Mouse (Mus musculus): ENCODE measurements around the gene Adgrf3.

- no peak for TF ChIP-seq CTCF (conservative IDR thresholded peaks at IDR 0.05 in 1 of 2, IDR thresholded peaks at IDR 0.05 in 1 of 2; ENCODE audit: low read depth in 2 of 2, low read length in 2 of 2)
- no peak for TF ChIP-seq POLR2A (IDR thresholded peaks at IDR 0.05; ENCODE audit: low read depth, low read length)
- TF ChIP-seq MYC (IDR thresholded peaks at IDR 0.05; ENCODE audit: low read depth, low read length) = no peak
- no peak for TF ChIP-seq NELFE (IDR thresholded peaks at IDR 0.05; ENCODE audit: low read depth, low read length)
- TF ChIP-seq TBP (conservative IDR thresholded peaks at IDR 0.05; ENCODE audit: low read depth, low read length) = no peak
- TF ChIP-seq MAX (IDR thresholded peaks at IDR 0.05; ENCODE audit: low read length) = no peak
Measured at GRCm38 (mm10) chr5:30235641-30236126, 30.2 kb upstream of the Adgrf3 start.
